Comparison of ENCODE assay signal across 10 mouse cellular contexts in genomic region chr6:73233202-73233726, GRCm38 (mm10). TPM values are rescaled to one million over a fixed set of nuclear protein-coding genes. Genes with fewer than 3 reads are reported as not detected.
A peak's percentile ranks its signal among the peaks of the same experiment; 100 is the strongest.
DNase-seq lines count a peak whose midpoint lies in the region; ATAC-seq and TF ChIP-seq lines count a peak whose summit lies in the region.
"Had no signal": no experiment of that assay in that cellular context is flagged by ENCODE, and none has a peak within 500 bp of the region (broad histone marks: within the 10 kb centered on the region; RNA-seq: fewer than 3 reads in every experiment).

No protein-coding gene starts in this region.

- no peak overlapping the region for H3K4me2 ChIP-seq in hindbrain, postnatal 0 days (ENCODE audit: low read depth, low read length)
- no peak overlapping the region for H3K4me2 ChIP-seq in hindbrain, embryonic 13.5 days
- H3K4me2 ChIP-seq in liver, embryonic 12.5 days, result no peak overlapping the region
- H3K4me2 ChIP-seq: midbrain, embryonic 15.5 days had no signal

- no peak overlapping the region for H3K9ac ChIP-seq in hindbrain, postnatal 0 days (replicated peaks; ENCODE audit: low read length)
- no peak overlapping the region for H3K9ac ChIP-seq in hindbrain, embryonic 13.5 days
- no peak overlapping the region for H3K9ac ChIP-seq in liver, embryonic 12.5 days
- H3K9ac ChIP-seq: midbrain, embryonic 15.5 days had no signal

- no peak overlapping the region for H3K27ac ChIP-seq in hindbrain, postnatal 0 days
- H3K27ac ChIP-seq in hindbrain, embryonic 13.5 days, result no peak overlapping the region
- no peak overlapping the region for H3K27ac ChIP-seq in liver, embryonic 12.5 days
- H3K27ac ChIP-seq: limb, embryonic 10.5 days; midbrain, embryonic 15.5 days had no signal

- no peaks in the 10 kb centered on the region for H3K36me3 ChIP-seq in hindbrain, postnatal 0 days (ENCODE audit: insufficient read depth, low read length)
- H3K36me3 ChIP-seq in hindbrain, embryonic 13.5 days, result no peaks in the 10 kb centered on the region
- no peaks in the 10 kb centered on the region for H3K36me3 ChIP-seq in G1E (replicated peaks)
- H3K36me3 ChIP-seq in liver, embryonic 12.5 days, result no peaks in the 10 kb centered on the region
- H3K36me3 ChIP-seq: limb, embryonic 10.5 days; midbrain, embryonic 15.5 days had no signal

- H3K4me3 ChIP-seq in hindbrain, postnatal 0 days (ENCODE audit: low read length), result no peak overlapping the region
- H3K4me3 ChIP-seq in hindbrain, embryonic 13.5 days, result no peak overlapping the region
- H3K4me3 ChIP-seq in G1E (ENCODE audit: low read depth, low read length), result no peak overlapping the region
- H3K4me3 ChIP-seq in liver, embryonic 12.5 days, result no peak overlapping the region
- H3K4me3 ChIP-seq: limb, embryonic 10.5 days; midbrain, embryonic 15.5 days had no signal

- WGBS in hindbrain, postnatal 0 days, result 91% methylated on average over 6 of the region's 6 CpGs
- 91% methylated on average over 6 of the region's 6 CpGs for WGBS in hindbrain, embryonic 13.5 days
- 49% methylated on average over 6 of the region's 6 CpGs for WGBS in liver, embryonic 12.5 days (ENCODE audit: insufficient replicate concordance)

- TF ChIP-seq CTCF in hindbrain, postnatal 0 days (IDR thresholded peaks at IDR 0.05; ENCODE audit: low read depth), result peak; percentile 31
- 0 out of 2 replicates have a peak, but pooled peaks have one; percentile 13 for TF ChIP-seq CTCF in G1E (IDR thresholded peaks at IDR 0.05; ENCODE audit: low read depth, low read length)

- no peak for DNase-seq in hindbrain, postnatal 0 days (ENCODE audit: low spot score)
- peak; percentile 50 for DNase-seq in 416B (ENCODE audit: low read depth)
- DNase-seq in G1E (ENCODE audit: low spot score), result no peak
- no peak for DNase-seq in kidney, adult 9 months

- H3K9me3 ChIP-seq in hindbrain, postnatal 0 days (ENCODE audit: low read length), result no peaks in the 10 kb centered on the region
- H3K9me3 ChIP-seq in hindbrain, embryonic 13.5 days, result no peaks in the 10 kb centered on the region
- peaks cover 3% of the 10 kb centered on the region; the same call in 1 of the 2 replicates for H3K9me3 ChIP-seq in G1E (replicated peaks)
- no peaks in the 10 kb centered on the region for H3K9me3 ChIP-seq in liver, embryonic 12.5 days (replicated peaks)
- H3K9me3 ChIP-seq: limb, embryonic 10.5 days; midbrain, embryonic 15.5 days had no signal

- no peaks in the 10 kb centered on the region for H3K27me3 ChIP-seq in hindbrain, postnatal 0 days (ENCODE audit: insufficient read depth, low read length)
- H3K27me3 ChIP-seq in hindbrain, embryonic 13.5 days, result no peaks in the 10 kb centered on the region
- H3K27me3 ChIP-seq in G1E (ENCODE audit: insufficient read depth, low read length), result peaks cover 5% of the 10 kb centered on the region; the same call in 1 of the 2 replicates
- H3K27me3 ChIP-seq in liver, embryonic 12.5 days (replicated peaks), result no peaks in the 10 kb centered on the region
- H3K27me3 ChIP-seq: midbrain, embryonic 15.5 days had no signal

- no peaks in the 10 kb centered on the region for H3K4me1 ChIP-seq in hindbrain, postnatal 0 days (ENCODE audit: insufficient read depth, low read length)
- H3K4me1 ChIP-seq in hindbrain, embryonic 13.5 days (replicated peaks), result no peaks in the 10 kb centered on the region
- H3K4me1 ChIP-seq in G1E (ENCODE audit: insufficient read depth, low read depth, low read length), result no peaks in the 10 kb centered on the region
- H3K4me1 ChIP-seq in liver, embryonic 12.5 days, result peaks cover 8% of the 10 kb centered on the region; the same call in 1 of the 2 replicates
- H3K4me1 ChIP-seq: midbrain, embryonic 15.5 days had no signal

- ATAC-seq in hindbrain, postnatal 0 days, result no peak
- no peak for ATAC-seq in hindbrain, embryonic 13.5 days (ENCODE audit: low FRiP score)
- no peak for ATAC-seq in G1E (ENCODE audit: extremely low read depth, insufficient number of reproducible peaks, low FRiP score, poor library complexity, severe bottlenecking)
- ATAC-seq in liver, embryonic 12.5 days, result peak; percentile 56; the same call in 1 of the 2 replicates
- no peak for ATAC-seq in erythroid progenitor cell, adult 5-6 weeks (replicated peaks; ENCODE audit: low FRiP score, poor library complexity, severe bottlenecking)
- ATAC-seq in erythroblast, adult 5-6 weeks (replicated peaks; ENCODE audit: low FRiP score, poor library complexity, severe bottlenecking), result no peak
- ATAC-seq: midbrain, embryonic 15.5 days had no signal

RNA-seq across cellular contexts. Expression of gene Dnah6, which starts 11.8 kb away (rescaled TPM):
- 1.1 and 1.5 TPM in 2 replicates for total RNA-seq in hindbrain, postnatal 0 days (2014; rRNA removed)
- polyA plus RNA-seq in hindbrain, postnatal 0 days (2015; fragmentation: Nextera tagmentation; extraction: Ambion mirVana), result 0.34 and 0.37 TPM in 2 replicates
- 0.23 and 0.47 TPM in 2 replicates for polyA plus RNA-seq in hindbrain, embryonic 13.5 days (2015; fragmentation: Nextera tagmentation; extraction: Ambion mirVana)
- total RNA-seq in G1E (2014; fragmentation: Nextera tagmentation), result not detected in 2 replicates
- 0.05 and 0.06 TPM in 2 replicates for total RNA-seq in G1E (2017)
- 0.01 TPM in 1 of 2 replicates, not detected in the other for polyA plus RNA-seq in G1E (2012)
- 0.02 TPM in 2 replicates for polyA plus RNA-seq in liver, embryonic 12.5 days (2016; fragmentation: Nextera tagmentation; extraction: Ambion mirVana)
- not detected in 2 replicates for total RNA-seq in erythroid progenitor cell, adult 5-6 weeks (2015; ENCODE audit: low replicate concordance)
- total RNA-seq in erythroid progenitor cell, adult 5-6 weeks (2017; ENCODE audit: low replicate concordance), result not detected in 2 replicates
- total RNA-seq in erythroblast, adult 5-6 weeks (2015; ENCODE audit: low replicate concordance), result not detected in 2 replicates
- under 0.01 and 0.14 TPM in 2 replicates for total RNA-seq in erythroblast, adult 5-6 weeks (2017; ENCODE audit: low replicate concordance)

RNA-seq across cellular contexts. Expression of gene Suclg1, which starts 14.9 kb away (rescaled TPM):
- total RNA-seq in hindbrain, postnatal 0 days (2014; rRNA removed), result 35.0 and 46.8 TPM in 2 replicates
- 152 and 153 TPM in 2 replicates for polyA plus RNA-seq in hindbrain, postnatal 0 days (2015; fragmentation: Nextera tagmentation; extraction: Ambion mirVana)
- polyA plus RNA-seq in hindbrain, embryonic 13.5 days (2015; fragmentation: Nextera tagmentation; extraction: Ambion mirVana), result 135 and 142 TPM in 2 replicates
- total RNA-seq in G1E (2014; fragmentation: Nextera tagmentation), result 53.7 and 58.8 TPM in 2 replicates
- 99.7 and 111 TPM in 2 replicates for total RNA-seq in G1E (2017)
- polyA plus RNA-seq in G1E (2012), result 48.5 and 105 TPM in 2 replicates
- 132 and 137 TPM in 2 replicates for polyA plus RNA-seq in liver, embryonic 12.5 days (2016; fragmentation: Nextera tagmentation; extraction: Ambion mirVana)
- 27.7 and 30.3 TPM in 2 replicates for total RNA-seq in erythroid progenitor cell, adult 5-6 weeks (2015; ENCODE audit: low replicate concordance)
- 2.0 and 13.6 TPM in 2 replicates for total RNA-seq in erythroid progenitor cell, adult 5-6 weeks (2017; ENCODE audit: low replicate concordance)
- 33.4 and 49.9 TPM in 2 replicates for total RNA-seq in erythroblast, adult 5-6 weeks (2015; ENCODE audit: low replicate concordance)
- total RNA-seq in erythroblast, adult 5-6 weeks (2017; ENCODE audit: low replicate concordance), result 18.1 and 39.3 TPM in 2 replicates
